Mouse (Mus musculus) small intestine, adult 2 months (tissue): ENCODE results near the gene Prss43. TPM values are rescaled to one million over a fixed set of nuclear protein-coding genes. Genes with fewer than 3 reads are reported as not detected.
A peak's percentile ranks its signal among the peaks of the same experiment; 100 is the strongest.

Experiments
- H3K27ac ChIP-seq: fragments of 200-500 bp; 2 replicates; pipeline ENCODE4 v1.5.1; 2012; ENCODE audit warnings: low read depth, low read length, control low read depth, inconsistent platforms; ENCODE audit not compliant: insufficient read depth
- H3K27me3 ChIP-seq: fragments of 200-500 bp; 2 replicates; pipeline ENCODE4 v1.6.1; 2012; ENCODE audit warnings: mild to moderate bottlenecking, moderate library complexity, low read length, inconsistent platforms; ENCODE audit not compliant: control insufficient read depth, insufficient read depth
- H3K36me3 ChIP-seq: fragments of 200-500 bp; 2 replicates; pipeline ENCODE4 v1.6.1; 2012; ENCODE audit warnings: mild to moderate bottlenecking, low read length, control low read depth, inconsistent platforms; ENCODE audit not compliant: control insufficient read depth, insufficient read depth
- H3K4me1 ChIP-seq: fragments of 200-500 bp; 2 replicates; pipeline ENCODE4 v1.6.1; 2012; ENCODE audit warnings: low read length, inconsistent platforms, mixed read lengths; ENCODE audit not compliant: control insufficient read depth, insufficient read depth, insufficient read length
- H3K4me3 ChIP-seq: fragments of 200-500 bp; 2 replicates; pipeline ENCODE4 v1.5.1; 2012; ENCODE audit warnings: low read depth, mild to moderate bottlenecking, control low read depth, inconsistent platforms, low read length, moderate library complexity
- CTCF ChIP-seq: fragments of 200-500 bp; IDR thresholded peaks from 2 replicates; pipeline ENCODE4 v1.5.1; 2012; ENCODE audit warnings: low read depth, mild to moderate bottlenecking, control low read depth, inconsistent platforms, low read length, moderate library complexity, mixed read lengths; ENCODE audit not compliant: insufficient replicate concordance, insufficient read length; ENCODE audit errors: extremely low read depth
- POLR2A ChIP-seq: fragments of 200-500 bp; IDR thresholded peaks from 2 replicates; pipeline ENCODE4 v1.6.1; 2012; ENCODE audit warnings: low read depth, mild to moderate bottlenecking, control low read depth, inconsistent platforms, low read length, moderate library complexity
- WGBS: fragments of 180-500 bp; shearing (Covaris S2); methylation state at CpG from one replicate; pipeline ENCODE4 v1.1.7; 2018; 5-methylcytosine and 5-hydroxymethylcytosine counted together
- polyA plus RNA-seq: library from polyadenylated mRNA; depleted of rRNA; stranded (reverse); fragments of >200 nt; gene quantifications from 2 replicates; pipeline ENCODE4 v1.2.3, GENCODE M21; 2012; rRNA removed

Prss43 gene
- polyA plus RNA-seq, 1 experiment = not detected

GRCm38 (mm10) chr9:110877353-110877752, 50.9 kb downstream of the Prss43 start:
- Histone ChIP-seq H3K27me3 (peaks cover 3% of the 10 kb centered on the region; the same call in 1 of the 2 replicates), H3K27ac (peak overlapping the region; percentile 59; the same call in 1 of the 2 replicates), H3K4me3 (no peak overlapping the region), H3K4me1 (peaks cover 47% of the 10 kb centered on the region), H3K36me3 (no peaks in the 10 kb centered on the region)
- TF ChIP-seq CTCF = no peak
- no peak; the same call in 1 of the 2 replicates for TF ChIP-seq POLR2A
- WGBS = 31% methylated on average over 1 of the region's 1 CpGs

GRCm38 (mm10) chr9:110877888-110878287, 51.4 kb downstream of the Prss43 start:
- TF ChIP-seq POLR2A = no peak
- WGBS = 60% methylated on average over 5 of the region's 5 CpGs
- H3K27ac ChIP-seq = peak overlapping the region; percentile 46; the same call in 1 of the 2 replicates
- H3K27me3 ChIP-seq = peaks cover 3% of the 10 kb centered on the region; the same call in 1 of the 2 replicates
- no peak overlapping the region for H3K4me3 ChIP-seq
- H3K36me3 ChIP-seq = no peaks in the 10 kb centered on the region
- peaks cover 47% of the 10 kb centered on the region for H3K4me1 ChIP-seq

- H3K36me3 ChIP-seq = peaks cover 2% of the 10 kb centered on the region; the same call in 1 of the 2 replicates
- H3K4me3 ChIP-seq = peak within 1 kb of the TSS; percentile 84
- TF ChIP-seq POLR2A = no peak
- TF ChIP-seq CTCF = no peak
- WGBS = 20% methylated on average over 12 of the region's 12 CpGs
- H3K27ac ChIP-seq = peak within 1 kb of the TSS; percentile 37
- H3K27me3 ChIP-seq = no peaks in the 10 kb centered on the region
- peaks cover 42% of the 10 kb centered on the region for H3K4me1 ChIP-seq
These were observed 52.9 kb downstream of the Prss43 start, which contains the start of gene Als2cl for GRCm38 (mm10) chr9:110879191-110879920. Gene Als2cl (plus strand): TSS chr9:110879870.

GRCm38 (mm10) chr9:110879998-110880561, 53.6 kb downstream of the Prss43 start, which contains the start of gene Tmie:
Gene Tmie (minus strand): TSS chr9:110880113.
- peaks cover 8% of the 10 kb centered on the region for H3K36me3 ChIP-seq
- no peaks in the 10 kb centered on the region for H3K27me3 ChIP-seq
- peak within 1 kb of the TSS; percentile 37 for H3K27ac ChIP-seq
- H3K4me1 ChIP-seq = peaks cover 36% of the 10 kb centered on the region
- TF ChIP-seq CTCF (no peak), POLR2A (no peak; the same call in 1 of the 2 replicates)
- WGBS = under 1% methylated on average over 57 of the region's 57 CpGs
- peak within 1 kb of the TSS; percentile 84 for H3K4me3 ChIP-seq

GRCm38 (mm10) chr9:110880772-110881171, 54.3 kb downstream of the Prss43 start:
- TF ChIP-seq CTCF (no peak), POLR2A (no peak)
- peaks cover 31% of the 10 kb centered on the region; the same call in 1 of the 2 replicates for H3K4me1 ChIP-seq
- peaks cover 11% of the 10 kb centered on the region for H3K36me3 ChIP-seq
- peak overlapping the region; percentile 84 for H3K4me3 ChIP-seq
- H3K27ac ChIP-seq = peak overlapping the region; percentile 37
- WGBS = 34% methylated on average over 4 of the region's 4 CpGs
- no peaks in the 10 kb centered on the region for H3K27me3 ChIP-seq

Other genes starting within 250 kb of the Prss43 start
- 3.3 and 3.7 TPM in 2 replicates for gene Nradd, start 202.2 kb upstream of the Prss43 start, polyA plus RNA-seq
- gene Nbeal2, start 172.5 kb upstream of the Prss43 start, polyA plus RNA-seq = 28.1 and 28.8 TPM in 2 replicates
- 52.9 and 138 TPM in 2 replicates for gene Ccdc12, start 170.2 kb upstream of the Prss43 start, polyA plus RNA-seq
- not detected in 2 replicates for gene Myl3, start 84.8 kb upstream of the Prss43 start, polyA plus RNA-seq
- gene Pth1r, start 79.5 kb upstream of the Prss43 start, polyA plus RNA-seq = 5.6 and 7.3 TPM in 2 replicates
- not detected in 2 replicates for gene Prss42, start 28.5 kb upstream of the Prss43 start, polyA plus RNA-seq
- not detected in 2 replicates for gene Prss44, start 12.7 kb upstream of the Prss43 start, polyA plus RNA-seq
- not detected in 2 replicates for gene Prss45, start 7.9 kb downstream of the Prss43 start, polyA plus RNA-seq
- not detected in 2 replicates for gene Prss46, start 17.8 kb downstream of the Prss43 start, polyA plus RNA-seq
- not detected in 2 replicates for gene Prss50, start 31.3 kb downstream of the Prss43 start, polyA plus RNA-seq
- 16.2 and 19.0 TPM in 2 replicates for gene Als2cl, start 53.2 kb downstream of the Prss43 start, polyA plus RNA-seq
- gene Tmie, start 53.4 kb downstream of the Prss43 start, polyA plus RNA-seq = 0.76 and 0.82 TPM in 2 replicates
- gene Fam240a, start 90.2 kb downstream of the Prss43 start, polyA plus RNA-seq = not detected in 2 replicates
- not detected in 2 replicates for gene Tdgf1, start 119.5 kb downstream of the Prss43 start, polyA plus RNA-seq
- not detected in 2 replicates for gene Lrrc2, start 124.9 kb downstream of the Prss43 start, polyA plus RNA-seq
- 0.72 and 0.74 TPM in 2 replicates for gene Rtp3, start 163.9 kb downstream of the Prss43 start, polyA plus RNA-seq
- gene Ltf, start 192.6 kb downstream of the Prss43 start, polyA plus RNA-seq = 0.29 and 1.9 TPM in 2 replicates
- gene Ccrl2, start 230.8 kb downstream of the Prss43 start, polyA plus RNA-seq = 1.8 and 3.4 TPM in 2 replicates